Mouse (Mus musculus) adrenal gland, adult 8-10 months (tissue): Measurements from ENCODE around the gene Cyp2b13. TPM values are rescaled to one million over a fixed set of nuclear protein-coding genes. Genes with fewer than 3 reads are reported as not detected.
"Not testable (repeated sequence)": the region's sequence is repeated elsewhere in the genome, so short reads cannot be mapped to it uniquely, and the experiment has no call there.

ENCODE experiments used
- DNase-seq: peaks from one replicate; pipeline ENCODE4 v3.0.0; 2022
- total RNA-seq, 4 experiments: library from RNA; stranded (reverse); gene quantifications; 2 replicates each; pipeline ENCODE4 v1.2.4; 2022

Cyp2b13 gene
- under 1 TPM in 2 of 4 experiments, not detected in 2; 0.19 to 0.59 TPM for total RNA-seq

DNA sequence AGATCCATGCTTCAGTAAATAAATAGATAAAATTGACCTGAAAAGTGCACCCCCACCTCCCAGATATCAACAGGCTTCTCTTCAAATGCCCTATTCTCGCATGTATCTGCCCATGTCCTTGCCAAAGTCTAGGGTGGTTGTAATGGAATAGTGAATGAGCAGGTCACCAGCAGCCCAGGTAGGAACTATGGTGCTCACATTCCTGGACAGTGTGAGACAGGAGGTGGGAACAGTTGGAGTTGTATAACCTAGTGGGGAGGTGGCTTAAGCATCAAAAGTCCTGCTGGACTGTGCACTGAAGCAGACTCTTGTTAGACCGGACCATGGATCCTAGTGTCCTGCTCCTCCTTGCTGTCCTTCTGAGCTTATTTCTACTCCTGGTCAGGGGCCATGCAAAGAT is at the start of gene Cyp2b13:
TSS of gene Cyp2b13 (plus strand) at position 301 of the 400 bp plus-strand sequence.
- DNase-seq = not testable (repeated sequence)

DNA sequence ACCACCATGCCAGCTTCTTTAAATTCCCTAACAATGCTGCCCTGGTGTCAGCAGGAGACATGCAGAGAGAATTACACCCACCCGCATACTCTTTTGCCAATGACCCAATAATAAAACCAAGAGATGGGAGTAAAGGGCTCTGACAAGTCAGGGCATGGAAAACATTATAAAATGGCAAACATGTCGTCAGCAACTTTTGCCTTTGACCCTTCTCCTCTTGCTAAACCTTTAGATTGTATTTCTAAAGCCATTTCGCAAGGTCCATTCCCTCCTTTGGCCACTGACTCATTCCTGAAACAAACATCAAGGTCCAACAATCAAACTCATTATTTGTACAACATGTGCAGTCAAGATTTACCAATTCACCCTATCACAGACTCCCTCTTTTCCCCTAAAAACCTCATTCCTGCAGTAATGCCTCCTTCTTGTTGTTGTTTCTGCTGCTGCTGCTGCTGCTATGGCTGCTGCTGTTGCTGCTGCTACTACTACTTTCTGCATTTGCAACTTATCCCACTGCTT is 41.4 kb upstream of the Cyp2b13 start:
- not testable (repeated sequence) for DNase-seq

DNA sequence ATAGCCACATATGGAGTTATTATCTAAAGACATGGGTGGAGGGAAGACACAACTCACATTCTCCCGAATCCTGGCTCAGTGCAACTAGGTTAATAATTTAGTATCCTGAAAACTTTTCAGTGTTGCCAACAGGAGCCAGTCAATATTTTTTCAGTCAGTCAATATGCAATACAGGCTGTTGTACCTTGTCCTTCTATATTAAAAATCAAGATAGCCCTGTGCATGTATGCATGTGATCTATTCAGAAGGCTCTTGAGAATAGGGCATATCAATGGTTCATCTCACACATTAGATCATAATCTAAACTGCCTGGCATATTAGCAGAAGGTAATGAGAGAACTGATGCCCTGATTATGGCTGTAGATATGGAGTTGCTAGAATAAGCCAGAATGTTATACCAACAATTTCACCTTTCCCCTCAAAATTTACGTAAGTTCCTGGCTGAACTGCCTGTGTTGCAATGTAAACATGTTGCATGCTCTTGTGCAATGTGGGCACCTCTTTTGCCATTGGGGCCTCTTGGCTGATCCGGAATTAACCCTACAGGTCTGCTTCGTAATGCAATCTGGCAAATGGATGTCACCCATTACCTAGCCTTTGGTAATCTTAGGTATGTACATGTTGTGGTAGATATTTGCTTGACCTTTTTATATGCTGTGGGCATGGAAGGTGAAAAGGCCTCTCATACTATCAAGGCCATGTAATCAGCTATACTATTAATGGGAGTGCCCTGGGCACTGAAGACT is 6.2 kb upstream of the Cyp2b13 start:
- not testable (repeated sequence) for DNase-seq

DNA sequence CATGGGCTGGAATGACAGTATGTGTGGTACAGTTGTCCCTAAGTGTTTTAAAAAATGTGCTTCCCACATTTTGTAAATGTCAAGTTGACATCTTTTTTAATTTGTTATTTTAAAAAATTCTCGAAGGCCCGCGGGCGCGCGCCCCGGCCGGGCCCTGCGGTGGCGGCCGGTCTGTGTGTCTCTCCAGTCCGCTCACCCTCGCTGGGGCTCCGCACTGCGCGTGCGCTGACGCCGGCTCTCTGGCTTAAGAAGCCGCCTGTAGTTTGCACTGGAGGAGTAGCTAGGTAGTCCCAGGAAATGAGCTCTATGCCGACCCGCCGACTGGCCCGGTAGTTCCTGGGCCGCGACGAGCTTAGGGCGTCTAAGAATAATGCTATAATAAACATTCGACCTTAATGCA is 10.4 kb downstream of the Cyp2b13 start:
- not testable (repeated sequence) for DNase-seq

DNA sequence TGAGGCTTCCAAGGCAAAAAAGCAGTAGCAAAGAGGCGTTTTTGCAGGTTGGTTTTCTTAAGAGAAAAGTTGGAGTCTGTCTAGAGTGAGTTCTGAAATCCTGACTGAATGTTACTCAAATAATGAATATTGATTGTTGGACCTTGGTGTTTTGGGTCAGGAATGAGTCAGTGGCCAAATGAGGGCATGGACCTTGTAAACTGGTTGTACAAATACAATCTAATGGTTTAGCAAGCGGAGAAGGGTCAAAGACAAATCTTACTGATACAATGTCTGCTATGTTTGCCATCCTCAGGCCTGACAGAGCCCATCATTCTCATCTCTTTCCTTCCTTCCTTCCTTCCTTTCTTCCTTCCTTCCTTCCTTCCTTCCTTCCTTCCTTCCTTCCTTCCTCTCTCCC is 21.3 kb downstream of the Cyp2b13 start:
- no peak for DNase-seq

DNA sequence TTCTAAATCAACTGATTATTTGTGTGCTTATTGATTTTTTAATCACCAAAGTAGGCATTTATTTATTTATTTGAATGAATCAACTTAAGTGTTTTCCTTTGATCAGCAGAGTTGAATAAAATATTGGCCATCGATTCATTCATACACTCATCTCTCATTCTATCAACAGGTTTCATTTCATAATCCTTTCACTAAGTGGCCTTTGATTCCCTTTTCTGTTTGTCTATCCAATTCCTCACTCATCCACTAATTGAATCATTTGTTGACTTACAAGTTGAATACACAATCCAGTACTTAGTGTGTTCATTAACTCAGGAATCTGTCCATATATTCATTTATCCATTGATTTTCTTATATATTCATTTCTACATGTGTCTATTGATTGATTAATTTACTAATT is 26.1 kb downstream of the Cyp2b13 start:
- no peak for DNase-seq

DNA sequence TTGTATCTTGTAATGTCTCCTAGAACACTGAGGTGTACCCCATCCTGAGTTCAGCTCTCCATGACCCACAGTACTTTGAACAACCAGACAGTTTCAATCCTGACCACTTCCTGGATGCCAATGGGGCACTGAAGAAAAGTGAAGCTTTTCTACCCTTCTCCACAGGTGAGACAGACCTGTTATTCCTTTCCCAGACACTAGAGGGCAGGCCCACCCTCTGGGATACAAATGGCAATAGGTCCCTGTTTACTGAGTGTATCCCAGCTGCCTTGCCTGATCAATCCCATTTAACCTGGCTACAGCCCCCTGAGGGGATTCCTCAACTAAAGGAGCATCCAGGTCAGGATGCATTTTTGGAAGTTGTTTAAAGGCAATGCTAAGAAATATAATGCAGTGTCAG is 27.3 kb downstream of the Cyp2b13 start:
- DNase-seq = not testable (repeated sequence)

DNA sequence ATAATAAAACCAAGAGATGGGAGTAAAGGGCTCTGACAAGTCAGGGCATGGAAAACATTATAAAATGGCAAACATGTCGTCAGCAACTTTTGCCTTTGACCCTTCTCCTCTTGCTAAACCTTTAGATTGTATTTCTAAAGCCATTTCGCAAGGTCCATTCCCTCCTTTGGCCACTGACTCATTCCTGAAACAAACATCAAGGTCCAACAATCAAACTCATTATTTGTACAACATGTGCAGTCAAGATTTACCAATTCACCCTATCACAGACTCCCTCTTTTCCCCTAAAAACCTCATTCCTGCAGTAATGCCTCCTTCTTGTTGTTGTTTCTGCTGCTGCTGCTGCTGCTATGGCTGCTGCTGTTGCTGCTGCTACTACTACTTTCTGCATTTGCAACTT is 78.3 kb downstream of the Cyp2b13 start:
- DNase-seq = not testable (repeated sequence)

DNA sequence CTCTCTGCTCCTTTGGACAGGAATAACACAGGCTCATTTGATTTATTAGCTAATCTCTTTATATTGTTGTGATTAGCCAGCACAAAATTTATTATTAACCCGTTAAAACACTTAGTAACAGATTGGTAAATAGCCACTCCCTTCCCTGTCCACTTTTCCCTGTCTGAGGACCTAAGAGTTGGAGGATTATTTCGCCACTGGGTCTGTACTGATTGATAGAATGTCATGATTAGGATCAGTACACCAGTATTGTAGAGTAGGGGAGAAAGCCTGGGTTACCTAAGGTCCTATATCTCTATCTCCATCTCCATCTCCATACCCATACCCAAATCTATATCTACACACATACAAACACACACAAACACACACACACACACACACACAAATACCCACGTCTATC is 82.4 kb downstream of the Cyp2b13 start:
- not testable (repeated sequence) for DNase-seq

Other genes with a start within 250 kb of the Cyp2b13 start
- gene Cyp2s1, start 244.6 kb upstream of the Cyp2b13 start, total RNA-seq = 1 to 10 TPM; 2.3 to 4.2 (median 3.2) TPM
- gene Cyp2b10, start 163.9 kb upstream of the Cyp2b13 start, total RNA-seq = 10 to 100 TPM in 1 of 4 experiments, 1 to 10 TPM in 3; 1.5 to 17.1 (median 2.3) TPM
- under 1 TPM in 1 of 4 experiments, not detected in 3; 0.35 TPM for gene Cyp2b9, start 111.9 kb downstream of the Cyp2b13 start, total RNA-seq
- gene Vmn1r184, start 198.8 kb downstream of the Cyp2b13 start, total RNA-seq = not detected
- under 1 TPM in 3 of 4 experiments, not detected in 1; 0.18 to 0.96 (median 0.24) TPM for gene Cyp2a4, start 245.7 kb downstream of the Cyp2b13 start, total RNA-seq